Mouse (Mus musculus) duodenum, adult 2 months (tissue): Measurements from ENCODE around the gene Sct. TPM values are rescaled to one million over a fixed set of nuclear protein-coding genes. Genes with fewer than 3 reads are reported as not detected.

Experiments
- polyA plus RNA-seq: library from polyadenylated mRNA; depleted of rRNA; stranded (reverse); fragments of >200 nt; gene quantifications from 2 replicates; pipeline ENCODE4 v1.2.3, GENCODE M21; 2012; ENCODE audit warnings: low replicate concordance; rRNA removed

Gene Sct
- 313 and 900 TPM in 2 replicates for polyA plus RNA-seq

DNA sequence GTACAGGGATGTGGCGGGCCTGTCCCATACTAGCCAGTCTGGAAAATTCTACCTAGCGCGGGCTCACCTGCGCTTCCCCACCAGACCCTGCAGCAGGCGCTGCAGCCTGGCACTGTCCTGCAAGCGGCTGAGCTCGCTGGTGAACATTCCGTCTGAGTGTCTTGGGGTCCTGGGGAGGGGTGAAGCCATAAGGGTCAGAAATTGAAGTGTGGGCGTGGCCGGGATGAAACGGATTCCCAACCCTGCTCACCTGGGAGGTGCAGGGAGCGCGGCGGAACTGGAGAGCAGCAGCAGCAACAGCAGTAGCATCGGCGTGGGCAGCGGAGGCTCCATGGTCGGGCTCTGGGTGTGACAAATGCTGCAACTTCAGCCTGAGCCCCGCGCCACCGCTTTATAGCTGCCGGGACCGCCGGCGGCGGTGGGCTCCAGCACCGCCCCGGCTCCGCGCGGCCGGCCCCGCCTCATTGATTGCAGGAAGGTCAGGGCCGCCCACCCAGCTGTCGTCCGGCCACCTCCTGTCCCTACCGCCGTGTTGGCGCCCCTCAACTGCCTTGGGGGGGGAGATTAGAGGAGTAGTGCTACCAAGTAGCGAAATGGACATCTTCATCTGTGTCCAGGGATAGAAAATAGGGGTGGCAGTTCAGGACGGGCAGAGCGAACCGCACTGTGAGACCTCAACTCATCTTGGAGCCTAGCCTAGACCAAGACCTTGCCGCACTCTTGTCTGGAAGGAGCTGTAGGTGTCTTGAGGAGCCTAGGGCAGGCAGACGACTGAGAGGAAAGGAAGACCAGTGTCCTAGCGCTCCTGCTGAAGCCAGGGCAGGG, at the start of gene Sct:
Gene Sct, minus strand, starts transcription at position 368 of the 825 bp plus-strand sequence.

DNA sequence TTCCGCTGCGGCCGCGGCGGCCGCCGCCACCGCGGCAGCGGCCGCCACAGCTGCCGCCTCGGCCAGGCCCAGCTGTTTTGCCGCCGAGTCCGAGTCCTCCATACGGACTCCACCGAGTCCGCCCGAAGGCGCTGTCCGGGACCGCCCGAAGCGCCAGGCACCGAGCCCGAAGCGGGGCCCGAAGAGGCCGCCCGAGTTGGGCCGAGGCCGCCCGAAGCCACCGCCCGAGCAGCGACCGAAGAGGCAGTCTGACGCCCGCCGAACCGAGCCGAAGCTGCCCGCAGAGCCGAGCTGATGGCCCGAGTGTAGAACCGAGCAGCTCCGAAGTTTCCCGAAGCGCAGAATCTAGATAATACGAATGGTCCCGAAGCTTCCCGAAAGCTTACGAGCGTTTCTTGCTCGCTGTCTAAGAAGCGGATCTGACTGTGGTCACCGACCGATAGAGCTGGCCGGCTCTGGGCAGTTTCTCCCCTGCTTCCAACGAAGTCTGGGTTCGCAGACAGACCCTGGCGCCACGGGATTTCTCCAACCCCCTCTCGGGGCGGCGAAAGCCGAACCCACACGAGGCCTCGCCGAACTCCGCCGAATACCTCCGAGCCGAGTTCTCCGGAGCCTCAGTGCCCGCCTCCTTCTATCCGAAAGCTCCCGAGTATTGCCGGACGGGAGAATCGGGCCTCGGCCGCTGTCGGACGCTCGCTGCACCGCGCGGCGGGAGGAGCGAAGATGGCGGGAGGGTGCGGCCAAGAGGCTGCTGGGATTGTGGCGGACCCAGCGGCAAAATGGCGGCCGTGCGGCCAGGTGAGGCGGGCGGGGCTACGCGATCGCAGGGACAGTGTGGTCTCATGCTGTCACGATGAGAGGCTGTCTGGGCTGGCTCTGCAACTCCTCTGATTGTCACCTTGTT, 48.8 kb upstream of the Sct start, which contains the start of the genes Deaf1 and Tmem80:
Gene Deaf1, minus strand, starts transcription at position 222 of the 904 bp plus-strand sequence.
Gene Tmem80, plus strand, starts transcription at position 271 of the 904 bp plus-strand sequence.

DNA sequence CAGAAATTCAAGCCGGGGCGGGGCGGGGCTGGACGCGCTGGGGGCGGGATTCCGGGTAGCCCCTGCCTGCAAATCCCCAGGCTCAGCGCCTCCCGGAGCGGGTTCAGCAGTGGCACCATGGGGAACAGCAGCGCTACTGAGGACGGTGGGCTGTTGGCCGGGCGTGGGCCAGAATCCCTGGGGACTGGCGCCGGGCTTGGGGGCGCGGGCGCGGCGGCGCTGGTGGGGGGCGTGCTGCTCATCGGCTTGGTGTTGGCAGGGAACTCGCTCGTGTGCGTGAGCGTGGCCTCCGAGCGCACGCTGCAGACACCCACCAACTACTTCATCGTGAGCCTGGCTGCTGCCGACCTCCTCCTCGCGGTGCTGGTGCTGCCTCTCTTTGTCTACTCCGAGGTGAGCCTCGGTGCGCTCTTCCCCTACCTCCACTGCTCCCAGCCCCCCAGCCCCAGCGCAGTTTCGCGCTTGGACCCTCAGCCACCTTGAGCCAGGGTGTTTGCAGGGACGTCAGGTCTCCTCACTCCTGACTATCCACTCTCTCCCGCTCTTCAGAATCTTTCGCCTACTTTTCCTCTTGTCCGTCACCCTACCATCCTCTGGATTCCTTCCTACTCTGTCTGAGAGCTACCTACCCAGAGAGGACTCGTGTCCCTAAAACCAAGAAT, 13.1 kb upstream of the Sct start, which contains the start of gene Drd4:
Gene Drd4, plus strand, starts transcription at position 86 of the 662 bp plus-strand sequence.

DNA sequence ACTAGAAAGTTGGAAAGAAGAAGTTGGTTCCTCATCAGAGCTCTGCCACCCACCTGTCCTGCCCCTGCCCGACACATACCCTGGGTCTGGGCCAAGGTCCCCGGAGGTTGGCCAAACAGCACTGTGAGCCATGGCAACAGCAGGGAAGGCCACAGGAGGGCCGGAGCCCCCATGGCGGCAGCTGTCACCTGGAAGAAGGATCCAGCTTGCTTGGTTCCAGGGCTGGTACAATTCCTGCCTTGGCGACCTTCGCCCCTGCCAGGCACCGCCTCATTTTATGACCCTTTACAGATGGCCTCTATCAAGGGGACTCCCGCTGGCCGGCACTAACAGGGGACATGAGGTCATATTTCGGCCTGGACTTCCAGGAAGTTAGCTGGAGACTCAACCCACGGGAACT, 2.4 kb downstream of the Sct start, which contains the start of gene Cdhr5:
Gene Cdhr5, minus strand, starts transcription at position 241 of the 400 bp plus-strand sequence.

DNA sequence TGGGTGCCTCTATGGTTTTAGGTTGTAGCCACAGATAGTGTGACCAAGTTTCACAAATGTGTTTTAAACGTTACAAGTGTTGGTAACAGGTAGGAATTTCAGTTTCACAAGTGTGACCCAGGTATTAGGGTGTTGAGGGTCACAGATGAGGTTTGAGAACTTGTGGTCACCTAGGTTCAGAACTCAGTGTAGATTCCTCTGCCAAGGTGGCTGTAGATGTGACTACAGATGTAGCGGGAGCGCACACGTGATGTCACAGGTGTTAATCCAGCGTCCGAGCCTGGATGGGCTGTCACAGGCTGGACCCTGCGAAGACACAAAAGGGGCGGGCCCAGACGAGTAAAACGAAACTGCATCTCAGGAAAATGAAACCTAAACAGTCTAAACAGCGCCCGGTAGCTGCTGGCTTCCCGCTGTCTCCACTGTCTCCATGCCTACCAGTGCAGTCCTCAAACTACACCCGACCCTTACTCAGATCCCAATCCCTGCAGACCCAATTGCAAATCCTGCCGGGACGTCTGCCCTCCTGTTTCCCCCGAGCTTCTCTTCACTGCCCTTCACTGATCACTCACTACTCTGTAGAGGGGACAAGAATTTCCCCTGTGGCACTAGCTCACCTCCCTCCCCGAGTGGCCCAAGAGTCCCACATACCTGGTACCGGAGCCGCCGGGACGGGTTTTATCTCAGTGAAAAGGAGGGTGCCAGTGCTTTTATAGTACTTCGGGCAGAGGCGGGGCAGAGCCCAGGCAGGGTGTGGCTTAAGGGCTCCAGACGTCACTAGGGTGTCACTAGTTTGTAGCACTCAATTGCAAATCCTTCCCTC, 13.0 kb downstream of the Sct start, which contains the start of gene Irf7:
Gene Irf7, minus strand, starts transcription at position 743 of the 823 bp plus-strand sequence.

Other genes starting within 250 kb of the Sct start
- gene B4galnt4, start 218.0 kb downstream of the Sct start, polyA plus RNA-seq = 12.4 and 24.8 TPM in 2 replicates
- gene Pkp3, start 200.9 kb downstream of the Sct start, polyA plus RNA-seq = 124 and 153 TPM in 2 replicates
- 36.7 and 51.6 TPM in 2 replicates for gene Sigirr, start 178.6 kb downstream of the Sct start, polyA plus RNA-seq
- gene Ano9, start 161.3 kb downstream of the Sct start, polyA plus RNA-seq = 63.8 and 73.8 TPM in 2 replicates
- gene Ptdss2, start 156.8 kb downstream of the Sct start, polyA plus RNA-seq = 22.2 and 35.2 TPM in 2 replicates
- gene Rnh1, start 106.3 kb downstream of the Sct start, polyA plus RNA-seq = 101 and 118 TPM in 2 replicates
- gene Hras, start 85.1 kb downstream of the Sct start, polyA plus RNA-seq = 42.6 and 50.0 TPM in 2 replicates
- gene Lrrc56, start 85.0 kb downstream of the Sct start, polyA plus RNA-seq = 6.5 and 9.6 TPM in 2 replicates
- gene Lmntd2, start 65.1 kb downstream of the Sct start, polyA plus RNA-seq = 9.3 and 10.1 TPM in 2 replicates
- 141 and 227 TPM in 2 replicates for gene Rassf7, start 63.3 kb downstream of the Sct start, polyA plus RNA-seq
- 28.2 and 33.6 TPM in 2 replicates for gene Phrf1, start 50.3 kb downstream of the Sct start, polyA plus RNA-seq
- 130 and 684 TPM in 2 replicates for gene Irf7, start 12.7 kb downstream of the Sct start, polyA plus RNA-seq
- gene Cdhr5, start 2.3 kb downstream of the Sct start, polyA plus RNA-seq = 584 and 1,633 TPM in 2 replicates
- 0.08 and 0.33 TPM in 2 replicates for gene Drd4, start 12.9 kb upstream of the Sct start, polyA plus RNA-seq
- 25.6 and 42.3 TPM in 2 replicates for gene Deaf1, start 48.6 kb upstream of the Sct start, polyA plus RNA-seq
- 17.7 and 21.9 TPM in 2 replicates for gene Tmem80, start 48.6 kb upstream of the Sct start, polyA plus RNA-seq
- gene Eps8l2, start 59.7 kb upstream of the Sct start, polyA plus RNA-seq = 289 and 479 TPM in 2 replicates
- gene Taldo1, start 113.1 kb upstream of the Sct start, polyA plus RNA-seq = 174 and 342 TPM in 2 replicates
- gene Gatd1, start 135.0 kb upstream of the Sct start, polyA plus RNA-seq = 22.6 and 44.4 TPM in 2 replicates
- gene Cend1, start 150.4 kb upstream of the Sct start, polyA plus RNA-seq = 1.1 TPM in 2 replicates
- 93.2 and 420 TPM in 2 replicates for gene Slc25a22, start 158.8 kb upstream of the Sct start, polyA plus RNA-seq
- 9.0 and 12.6 TPM in 2 replicates for gene Pidd1, start 164.9 kb upstream of the Sct start, polyA plus RNA-seq
- gene Rplp2, start 168.2 kb upstream of the Sct start, polyA plus RNA-seq = 246 and 380 TPM in 2 replicates
- gene Pnpla2, start 176.1 kb upstream of the Sct start, polyA plus RNA-seq = 208 and 377 TPM in 2 replicates
- 47.9 and 73.5 TPM in 2 replicates for gene Cracr2b, start 182.0 kb upstream of the Sct start, polyA plus RNA-seq
- 213 and 344 TPM in 2 replicates for gene Cd151, start 188.3 kb upstream of the Sct start, polyA plus RNA-seq
- 19.2 and 22.7 TPM in 2 replicates for gene Polr2l, start 196.0 kb upstream of the Sct start, polyA plus RNA-seq
- 22.4 and 25.5 TPM in 2 replicates for gene Tspan4, start 196.1 kb upstream of the Sct start, polyA plus RNA-seq